Mouse (Mus musculus): ENCODE results near the gene Gamt. TPM values are rescaled to one million over a fixed set of nuclear protein-coding genes. Genes with fewer than 3 reads are reported as not detected.

Gene Gamt
- 47.7 and 52.9 TPM in 2 replicates for polyA plus RNA-seq (2015; fragmentation: Nextera tagmentation; extraction: Ambion mirVana)

- Histone ChIP-seq H3K27ac (peak within 1 kb of the TSS; percentile 99), H3K9me3 (replicated peaks) (no peaks in the 10 kb centered on the region), H3K4me3 (peak within 1 kb of the TSS; percentile 72), H3K4me2 (peak within 1 kb of the TSS; percentile 99), H3K4me1 (replicated peaks) (peaks cover 50% of the 10 kb centered on the region), H3K36me3 (peaks cover 31% of the 10 kb centered on the region), H3K9ac (peak within 1 kb of the TSS; percentile 77), H3K27me3 (no peaks in the 10 kb centered on the region)
- peak; percentile 88 for ATAC-seq (replicated peaks; ENCODE audit: insufficient number of reproducible peaks, insufficient read depth, low FRiP score, low read depth)
- WGBS, result under 1% methylated on average over 49 of the region's 49 CpGs
Measured at GRCm38 (mm10) chr10:80260642-80261584, at the start of gene Gamt, which contains the start of gene Dazap1. TSS of gene Gamt (minus strand) at chr10:80261012. TSS of gene Dazap1 (plus strand) at chr10:80261486.

- H3K9ac ChIP-seq, result no peak overlapping the region
- 0 out of 2 replicates have a peak overlapping the region, but pooled peaks have one; percentile 11 for H3K4me3 ChIP-seq
- H3K27me3 ChIP-seq, result peaks cover 89% of the 10 kb centered on the region
- no peaks in the 10 kb centered on the region for H3K36me3 ChIP-seq
- 16% methylated on average over 25 of the region's 25 CpGs for WGBS
- H3K9me3 ChIP-seq (replicated peaks), result no peaks in the 10 kb centered on the region
- no peak overlapping the region for H3K27ac ChIP-seq
- H3K4me2 ChIP-seq, result peak overlapping the region; percentile 26
- H3K4me1 ChIP-seq (replicated peaks), result peaks cover 9% of the 10 kb centered on the region
- no peak for ATAC-seq (replicated peaks; ENCODE audit: insufficient number of reproducible peaks, insufficient read depth, low FRiP score, low read depth)
Measured at GRCm38 (mm10) chr10:80304862-80305261, 44.0 kb upstream of the Gamt start.

GRCm38 (mm10) chr10:80304458-80304857 is 43.6 kb upstream of the Gamt start:
- H3K9me3 ChIP-seq (replicated peaks), result no peaks in the 10 kb centered on the region
- no peak overlapping the region for H3K9ac ChIP-seq
- H3K27ac ChIP-seq, result no peak overlapping the region
- peaks cover 90% of the 10 kb centered on the region for H3K27me3 ChIP-seq
- H3K4me3 ChIP-seq, result 0 out of 2 replicates have a peak overlapping the region, but pooled peaks have one; percentile 11
- H3K4me1 ChIP-seq (replicated peaks), result peaks cover 9% of the 10 kb centered on the region
- WGBS, result 25% methylated on average over 12 of the region's 12 CpGs
- H3K4me2 ChIP-seq, result peak overlapping the region; percentile 26
- ATAC-seq (replicated peaks; ENCODE audit: insufficient number of reproducible peaks, insufficient read depth, low FRiP score, low read depth), result no peak
- H3K36me3 ChIP-seq, result no peaks in the 10 kb centered on the region

- peak; percentile 53 for ATAC-seq (replicated peaks; ENCODE audit: insufficient number of reproducible peaks, insufficient read depth, low FRiP score, low read depth)
- Histone ChIP-seq H3K9me3 (replicated peaks) (no peaks in the 10 kb centered on the region), H3K4me1 (replicated peaks) (peaks cover 10% of the 10 kb centered on the region), H3K9ac (no peak overlapping the region; the same call in 1 of the 2 replicates), H3K4me2 (peak overlapping the region; percentile 21), H3K27me3 (peaks cover 97% of the 10 kb centered on the region), H3K4me3 (no peak overlapping the region), H3K36me3 (no peaks in the 10 kb centered on the region), H3K27ac (peak overlapping the region; percentile 42; the same call in 1 of the 2 replicates)
- 11% methylated on average over 9 of the region's 9 CpGs for WGBS
Measured at GRCm38 (mm10) chr10:80302471-80302881, 41.7 kb upstream of the Gamt start.

- ATAC-seq (replicated peaks; ENCODE audit: insufficient number of reproducible peaks, insufficient read depth, low FRiP score, low read depth), result no peak
- Histone ChIP-seq H3K9ac (no peak overlapping the region), H3K9me3 (replicated peaks) (no peaks in the 10 kb centered on the region), H3K4me2 (peak overlapping the region; percentile 21), H3K4me3 (no peak overlapping the region), H3K27ac (peak overlapping the region; percentile 42; the same call in 1 of the 2 replicates), H3K27me3 (peaks cover 97% of the 10 kb centered on the region), H3K4me1 (replicated peaks) (peaks cover 14% of the 10 kb centered on the region), H3K36me3 (no peaks in the 10 kb centered on the region)
- 54% methylated on average over 5 of the region's 5 CpGs for WGBS
Measured at GRCm38 (mm10) chr10:80302082-80302355, 41.2 kb upstream of the Gamt start.

GRCm38 (mm10) chr10:80301256-80302081 is 40.7 kb upstream of the Gamt start:
- Histone ChIP-seq H3K4me2 (no peak overlapping the region), H3K9me3 (replicated peaks) (no peaks in the 10 kb centered on the region), H3K27me3 (peaks cover 97% of the 10 kb centered on the region), H3K27ac (peak overlapping the region; percentile 42; the same call in 1 of the 2 replicates), H3K4me1 (replicated peaks) (peaks cover 19% of the 10 kb centered on the region), H3K4me3 (no peak overlapping the region), H3K36me3 (no peaks in the 10 kb centered on the region), H3K9ac (no peak overlapping the region)
- 75% methylated on average over 10 of the region's 10 CpGs for WGBS
- no peak for ATAC-seq (replicated peaks; ENCODE audit: insufficient number of reproducible peaks, insufficient read depth, low FRiP score, low read depth)

GRCm38 (mm10) chr10:80300672-80301181 is 39.9 kb upstream of the Gamt start:
- H3K9ac ChIP-seq, result no peak overlapping the region
- H3K9me3 ChIP-seq (replicated peaks), result no peaks in the 10 kb centered on the region
- no peak overlapping the region for H3K27ac ChIP-seq
- no peaks in the 10 kb centered on the region for H3K36me3 ChIP-seq
- WGBS, result 38% methylated on average over 11 of the region's 11 CpGs
- H3K4me3 ChIP-seq, result no peak overlapping the region
- H3K27me3 ChIP-seq, result peaks cover 90% of the 10 kb centered on the region
- no peak for ATAC-seq (replicated peaks; ENCODE audit: insufficient number of reproducible peaks, insufficient read depth, low FRiP score, low read depth)
- no peak overlapping the region for H3K4me2 ChIP-seq
- H3K4me1 ChIP-seq (replicated peaks), result peaks cover 25% of the 10 kb centered on the region

GRCm38 (mm10) chr10:80299824-80300223 is 39.0 kb upstream of the Gamt start:
- Histone ChIP-seq H3K27ac (no peak overlapping the region), H3K27me3 (peaks cover 81% of the 10 kb centered on the region), H3K9ac (no peak overlapping the region), H3K4me2 (no peak overlapping the region), H3K36me3 (no peaks in the 10 kb centered on the region), H3K4me3 (no peak overlapping the region), H3K4me1 (replicated peaks) (peaks cover 33% of the 10 kb centered on the region), H3K9me3 (replicated peaks) (no peaks in the 10 kb centered on the region)
- ATAC-seq (replicated peaks; ENCODE audit: insufficient number of reproducible peaks, insufficient read depth, low FRiP score, low read depth), result no peak
- 48% methylated on average over 10 of the region's 10 CpGs for WGBS

- H3K4me3 ChIP-seq, result peak overlapping the region; percentile 21
- no peak overlapping the region for H3K27ac ChIP-seq
- H3K27me3 ChIP-seq, result peaks cover 76% of the 10 kb centered on the region
- H3K4me2 ChIP-seq, result no peak overlapping the region
- no peak overlapping the region for H3K9ac ChIP-seq
- no peaks in the 10 kb centered on the region for H3K9me3 ChIP-seq (replicated peaks)
- WGBS, result 13% methylated on average over 15 of the region's 15 CpGs
- no peak for ATAC-seq (replicated peaks; ENCODE audit: insufficient number of reproducible peaks, insufficient read depth, low FRiP score, low read depth)
- peaks cover 4% of the 10 kb centered on the region; the same call in 1 of the 2 replicates for H3K36me3 ChIP-seq
- peaks cover 33% of the 10 kb centered on the region for H3K4me1 ChIP-seq (replicated peaks)
Measured at GRCm38 (mm10) chr10:80299301-80299700, 38.5 kb upstream of the Gamt start.

- Histone ChIP-seq H3K4me2 (no peak overlapping the region), H3K36me3 (peaks cover 10% of the 10 kb centered on the region; the same call in 1 of the 2 replicates), H3K27ac (no peak overlapping the region), H3K4me1 (replicated peaks) (peaks cover 37% of the 10 kb centered on the region), H3K9me3 (replicated peaks) (no peaks in the 10 kb centered on the region), H3K9ac (no peak overlapping the region), H3K27me3 (peaks cover 70% of the 10 kb centered on the region), H3K4me3 (peak overlapping the region; percentile 21)
- no peak for ATAC-seq (replicated peaks; ENCODE audit: insufficient number of reproducible peaks, insufficient read depth, low FRiP score, low read depth)
- 8% methylated on average over 26 of the region's 26 CpGs for WGBS
Measured at GRCm38 (mm10) chr10:80298571-80299281, 37.9 kb upstream of the Gamt start.
